In the genomic region with DNA sequence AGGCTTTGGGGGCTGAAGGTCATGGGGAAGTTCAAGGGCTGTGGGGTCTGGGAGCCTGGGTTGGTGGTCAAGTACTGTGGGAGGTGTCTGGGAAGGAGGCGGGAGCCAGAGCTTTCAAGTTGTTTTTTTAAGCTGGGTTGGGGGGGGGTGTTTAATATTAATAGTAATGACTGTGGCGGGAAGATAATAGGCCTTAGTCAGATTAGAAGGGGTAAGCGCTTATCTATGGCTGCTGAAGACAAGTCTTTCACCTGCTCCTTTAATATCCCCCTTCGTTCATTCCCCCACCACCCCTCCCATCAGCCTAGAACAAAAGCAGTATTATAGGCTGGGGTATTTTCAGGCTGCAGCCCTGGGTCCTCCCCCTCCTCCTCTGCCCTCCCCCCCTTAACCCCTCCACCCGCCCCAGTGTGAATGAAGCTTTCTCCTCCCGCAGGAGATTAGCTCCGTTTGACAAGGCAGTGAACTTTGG, we compare ENCODE assay signal across 10 mouse cellular contexts. TPM values are rescaled to one million over a fixed set of nuclear protein-coding genes. Genes with fewer than 3 reads are reported as not detected.
DNase-seq lines count a peak whose midpoint lies in the region; ATAC-seq lines count a peak whose summit lies in the region.
"Had no signal": no experiment of that assay in that cellular context is flagged by ENCODE, and none has a peak within 500 bp of the region (broad histone marks: within the 10 kb centered on the region; RNA-seq: fewer than 3 reads in every experiment).

No protein-coding gene starts in this region.

- H3K36me3 ChIP-seq in heart, embryonic 13.5 days = no peaks in the 10 kb centered on the region
- no peaks in the 10 kb centered on the region for H3K36me3 ChIP-seq in heart, embryonic 12.5 days
- H3K36me3 ChIP-seq in forebrain, embryonic 13.5 days (ENCODE audit: poor library complexity, severe bottlenecking) = no peaks in the 10 kb centered on the region
- H3K36me3 ChIP-seq in liver, embryonic 13.5 days = no peaks in the 10 kb centered on the region
- H3K36me3 ChIP-seq in neural tube, embryonic 12.5 days = no peaks in the 10 kb centered on the region

- no peak overlapping the region for H3K4me3 ChIP-seq in heart, embryonic 13.5 days
- H3K4me3 ChIP-seq in heart, embryonic 12.5 days = no peak overlapping the region
- H3K4me3 ChIP-seq in forebrain, embryonic 13.5 days = no peak overlapping the region
- H3K4me3 ChIP-seq in liver, embryonic 13.5 days (replicated peaks) = no peak overlapping the region
- no peak overlapping the region for H3K4me3 ChIP-seq in neural tube, embryonic 12.5 days

- H3K27me3 ChIP-seq in heart, embryonic 13.5 days (replicated peaks) = no peaks in the 10 kb centered on the region
- no peaks in the 10 kb centered on the region for H3K27me3 ChIP-seq in heart, embryonic 12.5 days (replicated peaks)
- H3K27me3 ChIP-seq in forebrain, embryonic 13.5 days = no peaks in the 10 kb centered on the region; the same call in 1 of the 2 replicates
- H3K27me3 ChIP-seq in liver, embryonic 13.5 days = peaks cover 7% of the 10 kb centered on the region
- H3K27me3 ChIP-seq in neural tube, embryonic 12.5 days (replicated peaks) = no peaks in the 10 kb centered on the region

- H3K4me1 ChIP-seq in heart, embryonic 13.5 days = peaks cover 34% of the 10 kb centered on the region
- peaks cover 35% of the 10 kb centered on the region for H3K4me1 ChIP-seq in heart, embryonic 12.5 days (replicated peaks)
- peaks cover 26% of the 10 kb centered on the region for H3K4me1 ChIP-seq in forebrain, embryonic 13.5 days
- H3K4me1 ChIP-seq in liver, embryonic 13.5 days (replicated peaks) = peaks cover 20% of the 10 kb centered on the region
- H3K4me1 ChIP-seq in neural tube, embryonic 12.5 days = peaks cover 24% of the 10 kb centered on the region

- WGBS in heart, embryonic 13.5 days = 18% methylated on average over 7 of the region's 7 CpGs
- 16% methylated on average over 7 of the region's 7 CpGs for WGBS in heart, embryonic 12.5 days
- WGBS in forebrain, embryonic 13.5 days = 1% methylated on average over 7 of the region's 7 CpGs
- 12% methylated on average over 7 of the region's 7 CpGs for WGBS in liver, embryonic 13.5 days (ENCODE audit: insufficient replicate concordance)
- 5% methylated on average over 7 of the region's 7 CpGs for WGBS in neural tube, embryonic 12.5 days

- H3K9ac ChIP-seq in heart, embryonic 13.5 days = peak overlapping the region; percentile 33; the same call in 1 of the 2 replicates
- no peak overlapping the region for H3K9ac ChIP-seq in heart, embryonic 12.5 days
- H3K9ac ChIP-seq in forebrain, embryonic 13.5 days = no peak overlapping the region
- no peak overlapping the region for H3K9ac ChIP-seq in liver, embryonic 13.5 days
- no peak overlapping the region for H3K9ac ChIP-seq in neural tube, embryonic 12.5 days

- H3K4me2 ChIP-seq in heart, embryonic 13.5 days = no peak overlapping the region
- no peak overlapping the region for H3K4me2 ChIP-seq in heart, embryonic 12.5 days
- H3K4me2 ChIP-seq in forebrain, embryonic 13.5 days = no peak overlapping the region; the same call in 1 of the 2 replicates
- peak overlapping the region; percentile 33 for H3K4me2 ChIP-seq in liver, embryonic 13.5 days
- no peak overlapping the region for H3K4me2 ChIP-seq in neural tube, embryonic 12.5 days (replicated peaks)

- no peak for ATAC-seq in heart, embryonic 13.5 days (ENCODE audit: extremely low read depth, insufficient number of reproducible peaks, low FRiP score, low TSS enrichment)
- no peak; the same call in 1 of the 2 replicates for ATAC-seq in heart, embryonic 12.5 days (ENCODE audit: insufficient number of reproducible peaks, low FRiP score)
- peak; percentile 74 for ATAC-seq in forebrain, embryonic 13.5 days
- peak; percentile 78 for ATAC-seq in liver, embryonic 13.5 days (ENCODE audit: low read depth)
- peak; percentile 69; the same call in 1 of the 2 replicates for ATAC-seq in neural tube, embryonic 12.5 days (ENCODE audit: low FRiP score, low read depth)

- no peaks in the 10 kb centered on the region for H3K9me3 ChIP-seq in heart, embryonic 13.5 days
- no peaks in the 10 kb centered on the region for H3K9me3 ChIP-seq in heart, embryonic 12.5 days (replicated peaks)
- no peaks in the 10 kb centered on the region for H3K9me3 ChIP-seq in forebrain, embryonic 13.5 days (replicated peaks)
- no peaks in the 10 kb centered on the region for H3K9me3 ChIP-seq in liver, embryonic 13.5 days (replicated peaks)
- no peaks in the 10 kb centered on the region for H3K9me3 ChIP-seq in neural tube, embryonic 12.5 days

- DNase-seq in liver, embryonic 13.5 days = no peak
- DNase-seq in gastrocnemius, postnatal 14 days = no peak
- DNase-seq in cerebellum, adult 8-10 months = no peak
- DNase-seq in urinary bladder, adult 18-20 months (ENCODE audit: low spot score in 2 of 2) = no peak

- intact Hi-C loops in gastrocnemius, postnatal 14 days (cut with DNase I; ENCODE audit: low total_unique reads) = no loop called here

- no peak overlapping the region for H3K27ac ChIP-seq in heart, embryonic 13.5 days (replicated peaks)
- H3K27ac ChIP-seq in heart, embryonic 12.5 days (ENCODE audit: poor library complexity, severe bottlenecking) = no peak overlapping the region
- peak overlapping the region; percentile 35; the same call in 1 of the 2 replicates for H3K27ac ChIP-seq in forebrain, embryonic 13.5 days
- H3K27ac ChIP-seq in liver, embryonic 13.5 days = no peak overlapping the region
- H3K27ac ChIP-seq in neural tube, embryonic 12.5 days = no peak overlapping the region

RNA-seq across cellular contexts. Expression of a gene that starts 56.5 kb away (rescaled TPM):
- not detected in 2 replicates for polyA plus RNA-seq in heart, embryonic 13.5 days (2015; fragmentation: Nextera tagmentation; extraction: Ambion mirVana)
- polyA plus RNA-seq in heart, embryonic 12.5 days (2016; fragmentation: Nextera tagmentation; extraction: Ambion mirVana) = not detected in 2 replicates
- not detected in 2 replicates for polyA plus RNA-seq in forebrain, embryonic 13.5 days (2015; fragmentation: Nextera tagmentation; extraction: Ambion mirVana)
- not detected in 2 replicates for polyA plus RNA-seq in liver, embryonic 13.5 days (2015; fragmentation: Nextera tagmentation; extraction: Ambion mirVana)
- not detected in 2 replicates for polyA plus RNA-seq in neural tube, embryonic 12.5 days (2016; fragmentation: Nextera tagmentation; extraction: Ambion mirVana)
- total RNA-seq in gastrocnemius, postnatal 14 days (2021) = not detected
- total RNA-seq: gastrocnemius, postnatal 4 days; layer of hippocampus, postnatal 10 days had no signal

RNA-seq across cellular contexts. Expression of a gene that starts 57.1 kb away (rescaled TPM):
- polyA plus RNA-seq in heart, embryonic 13.5 days (2015; fragmentation: Nextera tagmentation; extraction: Ambion mirVana) = 9.0 and 9.2 TPM in 2 replicates
- polyA plus RNA-seq in heart, embryonic 12.5 days (2016; fragmentation: Nextera tagmentation; extraction: Ambion mirVana) = 20.7 and 22.5 TPM in 2 replicates
- 13.4 and 15.6 TPM in 2 replicates for polyA plus RNA-seq in forebrain, embryonic 13.5 days (2015; fragmentation: Nextera tagmentation; extraction: Ambion mirVana)
- 3.8 and 3.9 TPM in 2 replicates for polyA plus RNA-seq in liver, embryonic 13.5 days (2015; fragmentation: Nextera tagmentation; extraction: Ambion mirVana)
- 30.4 and 31.8 TPM in 2 replicates for polyA plus RNA-seq in neural tube, embryonic 12.5 days (2016; fragmentation: Nextera tagmentation; extraction: Ambion mirVana)
- total RNA-seq in gastrocnemius, postnatal 14 days (2021) = 1 to 10 TPM; 7.5 to 9.2 TPM

Comparison
In these comparisons a context has a peak if more than half of its experiments do, and no peak if none do; other contexts are left out.
1. ATAC-seq: peak in forebrain, embryonic 13.5 days (single experiment), liver, embryonic 13.5 days (single experiment) and neural tube, embryonic 12.5 days (single experiment); none in heart, embryonic 13.5 days (single experiment) and heart, embryonic 12.5 days (single experiment).